Mouse (Mus musculus) G1E (cell line): ENCODE results near the gene H2afx.
A peak's percentile ranks its signal among the peaks of the same experiment; 100 is the strongest.

Source experiments
- CTCF ChIP-seq: IDR thresholded peaks from 2 replicates; pipeline ENCODE4 v1.5.1; 2012; ENCODE audit warnings: low read depth, low read length, inconsistent platforms, mixed read lengths
- GATA2 ChIP-seq: IDR thresholded peaks from 2 replicates; pipeline ENCODE4 v1.6.1; 2012; ENCODE audit warnings: low read depth, low read length, inconsistent platforms, borderline replicate concordance
- POLR2AphosphoS5 ChIP-seq: IDR thresholded peaks from 2 replicates; pipeline ENCODE4 v1.6.1; 2012; ENCODE audit warnings: low read depth, low read length, inconsistent platforms; ENCODE audit not compliant: insufficient replicate concordance
- TAL1 ChIP-seq: conservative IDR thresholded peaks from 2 replicates; pipeline ENCODE4 v1.6.1; 2012; ENCODE audit warnings: low read depth, low read length, inconsistent platforms, mixed read lengths

DNA sequence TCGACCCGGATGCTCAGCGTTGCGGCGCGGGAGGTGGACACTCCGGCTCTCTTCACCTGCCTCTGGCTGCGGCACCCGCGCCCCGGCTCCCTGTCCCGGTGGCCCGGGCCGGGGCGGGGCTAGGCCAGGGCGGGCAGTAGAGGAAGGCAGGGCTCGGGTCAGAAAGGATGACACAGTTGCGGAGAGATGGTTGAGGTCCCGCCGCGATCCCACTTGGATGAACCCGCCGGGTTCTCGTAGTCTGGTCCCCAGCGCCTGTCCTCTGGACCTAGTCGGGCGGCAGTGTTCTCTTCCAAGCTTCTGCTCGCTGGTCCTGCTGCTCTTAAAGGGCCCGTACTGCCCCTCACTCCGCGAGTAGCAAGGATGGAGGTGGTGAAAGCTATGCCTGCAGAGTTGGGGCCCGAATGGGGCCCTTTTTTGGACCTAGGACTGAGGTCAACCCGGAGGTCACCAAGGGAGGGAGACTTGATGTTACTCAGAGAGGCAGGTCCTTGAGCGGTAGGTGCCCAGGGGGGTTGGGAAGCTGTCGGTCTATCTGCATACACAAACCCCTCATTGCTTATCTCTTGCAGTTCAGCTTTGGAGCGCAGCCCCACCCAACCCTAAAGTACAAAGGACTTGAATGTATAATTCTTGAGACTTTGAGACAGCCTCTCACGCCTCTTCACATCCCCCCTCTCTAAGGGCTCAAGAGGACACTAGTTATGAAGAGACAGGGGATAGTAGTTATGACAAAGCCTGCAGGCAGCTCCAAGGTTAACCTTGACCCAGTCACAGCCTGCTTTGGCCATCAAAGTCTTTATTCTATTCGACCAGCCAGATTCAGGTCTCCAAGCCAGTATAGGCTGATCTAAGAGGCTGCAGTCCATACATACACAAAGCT lies 46.2 kb upstream of the H2afx start, which contains the start of gene Abcg4:
- TF ChIP-seq CTCF, result no peak
- no peak for TF ChIP-seq POLR2AphosphoS5
- TF ChIP-seq GATA2, result no peak
- peak; percentile 82 for TF ChIP-seq TAL1
